Mouse (Mus musculus) ZHBTc4 (cell line): ENCODE measurements around the gene Spcs2.
A peak's percentile ranks its signal among the peaks of the same experiment; 100 is the strongest.

Experiments used
- DNase-seq: peaks from one replicate; pipeline ENCODE4 v3.0.0-alpha.2; 2011; ENCODE audit warnings: low read depth, low spot score

The Spcs2 gene

DNA sequence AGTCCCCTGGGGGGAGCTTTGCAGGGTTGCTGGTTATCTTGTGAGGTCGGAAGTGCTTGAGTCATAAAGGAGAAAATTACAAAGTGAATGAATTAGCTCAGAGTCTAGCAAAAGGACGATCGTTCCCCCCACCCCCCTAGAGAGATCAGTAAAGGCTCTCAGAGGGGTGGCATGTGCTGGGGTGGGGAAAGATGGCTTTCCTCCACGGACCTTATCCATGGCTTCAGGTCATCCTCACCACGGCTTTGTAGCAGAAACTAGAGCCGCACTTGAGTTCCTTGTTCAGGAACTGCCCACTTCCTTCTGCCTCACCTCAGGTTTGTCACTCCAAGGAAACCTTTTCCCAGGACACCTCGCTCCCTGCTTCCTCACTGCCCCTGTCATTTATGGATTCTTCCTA is at the start of gene Spcs2:
Gene Spcs2, minus strand, starts transcription at position 101 of the 400 bp plus-strand sequence.
- no peak for DNase-seq

DNA sequence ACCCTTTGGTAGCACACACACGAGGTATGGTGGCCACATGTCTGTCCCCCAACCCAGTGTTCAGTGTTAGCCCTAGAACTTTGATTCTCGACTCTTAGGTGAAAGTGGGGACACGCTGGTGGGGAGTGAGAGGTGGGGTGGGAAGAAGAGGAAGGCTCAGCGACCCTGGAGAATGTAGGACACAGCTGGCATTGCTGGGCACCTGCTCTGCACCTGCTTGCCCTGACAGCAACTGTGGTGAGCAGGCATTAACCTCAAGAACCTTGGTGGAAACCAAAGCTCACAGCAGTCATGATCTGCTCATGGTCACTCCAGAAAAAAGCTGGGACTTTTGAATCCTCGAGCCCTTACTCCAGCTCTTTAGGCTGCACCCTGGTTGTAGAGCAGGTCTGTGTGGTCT is 47.8 kb upstream of the Spcs2 start:
- no peak for DNase-seq

DNA sequence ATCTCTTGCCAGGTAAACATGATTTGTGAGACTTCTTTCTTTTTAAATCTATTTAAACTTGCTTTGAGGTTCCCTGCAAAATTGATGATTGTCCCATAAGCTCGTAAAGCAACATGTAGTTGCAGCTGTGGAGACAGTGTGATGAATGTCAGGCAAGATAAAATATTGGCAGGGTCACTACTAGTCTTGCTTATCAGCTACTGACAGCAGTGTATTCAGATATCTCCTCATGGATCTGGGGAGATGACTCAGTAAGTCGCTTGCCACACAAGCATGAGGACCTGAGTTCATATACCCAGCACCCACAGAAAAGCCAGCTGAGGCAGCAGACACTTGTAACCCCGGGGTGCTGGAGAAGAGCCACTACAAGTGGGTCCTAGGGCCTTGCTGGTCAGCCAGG is 44.2 kb upstream of the Spcs2 start:
- DNase-seq: no peak

DNA sequence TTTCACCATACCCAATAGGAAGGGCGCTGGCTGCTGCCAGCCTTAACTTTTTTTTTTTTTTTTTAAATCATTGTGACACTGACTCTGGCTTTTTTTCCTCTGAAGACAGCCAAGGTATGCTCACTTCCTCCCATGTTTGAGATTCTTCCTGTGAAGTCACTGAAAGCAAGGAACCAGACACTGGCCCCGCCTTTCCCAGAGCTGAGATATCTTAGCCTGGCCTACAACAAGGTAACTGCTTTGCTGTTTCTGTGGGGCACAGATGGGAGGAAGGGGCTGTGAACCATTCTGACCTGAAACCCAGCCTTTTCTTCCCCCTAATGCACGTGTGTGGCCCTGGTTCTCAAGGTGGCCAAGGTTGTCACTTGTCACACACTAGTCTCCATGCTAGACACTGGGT is 43.1 kb upstream of the Spcs2 start:
- no peak for DNase-seq

DNA sequence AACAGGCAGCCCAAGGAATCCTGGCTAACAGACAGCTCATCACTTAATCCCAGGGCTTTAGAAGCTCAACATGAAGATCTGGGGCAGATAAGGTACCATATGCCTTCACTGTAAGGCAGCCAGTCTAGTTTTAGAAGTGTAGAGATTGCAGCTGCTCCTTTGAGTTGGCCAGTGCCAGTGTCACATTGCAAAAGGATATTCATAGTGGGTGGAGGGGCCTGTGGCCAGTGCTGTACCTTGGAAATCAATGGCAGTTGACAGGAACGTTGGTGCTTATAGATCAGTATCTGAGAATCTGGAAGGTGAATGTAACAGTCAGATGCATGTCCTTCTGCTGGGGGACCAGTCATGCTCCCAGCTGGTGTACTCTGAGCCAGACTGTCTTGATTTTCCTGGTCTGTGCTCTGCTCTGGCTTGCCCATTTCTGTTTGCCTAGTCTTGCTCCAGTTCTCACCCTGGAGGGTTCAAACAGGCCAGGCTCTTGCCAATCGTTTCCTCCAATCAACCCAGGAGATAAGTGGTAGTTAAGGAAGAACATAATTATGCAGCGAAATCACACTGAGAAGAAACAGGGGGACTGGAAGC is 41.3 kb upstream of the Spcs2 start:
- no peak for DNase-seq

DNA sequence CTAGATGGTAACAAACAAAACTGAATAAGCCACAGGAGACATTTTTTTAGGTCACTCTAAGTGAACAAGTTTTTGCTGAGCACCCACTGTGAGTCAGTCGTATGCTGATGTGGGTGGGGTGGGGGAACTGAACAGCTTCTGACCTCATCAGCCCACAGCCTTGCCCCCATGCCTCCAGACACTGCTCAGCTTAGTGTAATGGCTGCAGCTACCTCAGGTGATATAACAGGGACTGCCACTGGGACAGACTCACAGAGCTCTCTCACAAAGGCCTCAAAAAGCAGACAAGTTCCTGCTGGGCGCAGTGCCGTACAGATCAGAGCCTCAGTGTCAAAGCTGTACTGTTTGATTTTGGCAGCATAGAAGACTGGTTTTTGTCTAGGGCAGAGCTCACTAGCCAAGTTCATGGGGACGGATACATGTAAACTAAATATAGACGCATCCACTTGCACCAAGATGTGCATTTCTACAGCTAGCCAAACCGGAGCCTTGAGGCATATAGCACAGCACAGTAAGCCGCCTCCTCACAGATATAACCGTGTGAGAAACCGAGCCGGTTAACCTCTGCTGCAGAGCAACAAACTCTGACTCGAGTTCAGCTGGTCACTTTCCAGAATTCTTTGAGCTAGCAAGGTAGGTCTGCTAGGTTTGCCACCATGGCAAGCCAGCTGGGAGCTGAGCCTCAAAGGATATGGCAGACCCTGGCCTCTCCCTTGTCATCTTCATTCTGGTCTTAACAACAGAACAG is 39.8 kb upstream of the Spcs2 start:
- DNase-seq: no peak

DNA sequence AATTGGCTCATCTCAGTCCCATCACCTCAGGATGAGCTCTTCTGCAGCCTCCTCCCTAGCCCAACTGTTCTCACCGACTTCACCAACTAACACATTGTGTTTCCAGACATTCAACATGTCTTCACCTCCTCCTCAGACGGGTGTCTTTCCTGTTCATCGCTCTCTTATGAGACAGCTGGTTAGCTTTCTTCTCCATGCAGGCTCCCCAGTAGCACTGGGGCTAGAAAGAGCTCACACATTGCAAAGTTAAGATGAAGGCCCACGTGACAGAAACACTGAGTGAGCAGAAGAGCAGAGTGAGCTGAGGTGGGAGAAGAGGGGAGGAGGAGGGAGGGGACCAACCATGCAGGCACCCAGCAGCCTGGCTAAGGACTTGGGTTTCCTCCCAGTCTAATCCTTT is 38.9 kb upstream of the Spcs2 start:
- no peak for DNase-seq

DNA sequence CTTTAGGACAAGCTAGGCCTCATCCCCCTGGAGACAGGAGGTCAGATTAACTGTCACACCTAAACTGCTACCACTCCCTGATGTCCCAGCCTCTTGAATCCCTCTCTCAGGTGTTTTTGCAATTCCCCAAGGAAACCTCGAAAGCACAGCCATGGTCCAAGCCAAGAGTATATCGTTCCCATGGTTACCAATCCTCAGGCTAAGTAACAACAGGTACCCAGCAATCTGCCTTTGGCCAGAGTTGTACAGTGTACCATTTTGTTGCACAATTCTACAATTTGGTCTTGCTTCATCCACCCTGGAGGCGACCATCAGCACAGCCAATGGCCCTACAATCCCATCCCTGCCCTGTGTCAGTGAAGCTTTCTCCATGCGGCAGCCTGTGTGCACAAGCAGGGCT is 33.6 kb upstream of the Spcs2 start:
- no peak for DNase-seq

DNA sequence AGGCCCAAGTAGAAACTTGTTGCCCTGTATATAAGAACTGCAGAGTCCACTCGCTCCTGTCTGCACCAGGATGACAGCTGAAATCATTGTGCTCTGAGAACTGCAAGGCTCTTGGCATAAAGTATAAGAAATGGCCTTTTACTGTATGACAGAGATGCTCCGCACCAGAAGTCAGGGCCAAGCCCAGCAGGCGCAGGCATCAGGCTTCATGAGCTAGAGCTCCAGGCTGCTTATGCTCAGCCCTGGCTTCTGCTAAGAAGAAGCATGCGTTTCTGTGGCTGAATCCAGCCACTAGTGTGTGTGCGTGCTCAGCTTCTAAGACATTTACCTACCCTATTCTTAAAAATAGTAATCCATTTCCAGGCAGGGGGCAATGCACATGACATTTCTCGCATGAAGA is 31.2 kb upstream of the Spcs2 start:
- DNase-seq: no peak

DNA sequence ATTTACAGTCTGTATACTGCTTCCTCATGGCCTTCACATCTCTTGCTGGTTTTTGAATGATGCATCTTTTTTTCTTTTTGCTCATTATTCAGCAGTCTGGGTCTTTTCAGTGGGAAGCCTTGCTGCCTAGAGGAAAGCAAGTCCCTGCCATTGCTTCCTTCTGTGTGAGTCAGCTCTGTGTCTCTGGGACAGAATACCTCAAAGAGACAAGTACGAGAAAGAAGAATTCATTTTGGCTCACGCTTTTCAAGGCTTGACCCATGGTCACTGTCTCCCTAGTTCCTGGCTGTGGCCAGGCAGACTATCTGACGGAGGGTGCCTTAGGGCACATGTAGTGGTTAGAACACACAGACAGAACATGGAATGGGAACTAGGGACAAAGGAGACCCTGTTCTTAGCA is 30.7 kb upstream of the Spcs2 start:
- DNase-seq: no peak

DNA sequence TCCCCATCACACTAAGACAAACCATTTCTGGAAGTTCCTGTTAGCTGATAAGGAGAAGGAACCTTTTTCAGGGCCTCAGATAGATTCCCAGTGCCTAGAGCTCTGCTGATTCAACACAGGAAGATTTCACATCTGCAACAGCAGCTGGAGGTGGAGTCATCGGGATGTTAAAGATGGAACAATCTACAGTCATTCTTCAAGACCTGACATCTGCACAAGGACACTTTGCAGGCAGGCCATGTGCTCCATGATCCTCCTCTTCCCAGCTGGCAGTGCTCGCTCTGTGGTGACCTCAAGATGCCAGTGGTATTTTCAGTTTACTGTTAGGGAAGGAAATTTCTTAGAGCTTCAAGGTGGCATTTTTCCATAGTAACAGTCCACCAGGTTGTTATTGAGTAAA is 29.1 kb upstream of the Spcs2 start:
- DNase-seq: no peak

DNA sequence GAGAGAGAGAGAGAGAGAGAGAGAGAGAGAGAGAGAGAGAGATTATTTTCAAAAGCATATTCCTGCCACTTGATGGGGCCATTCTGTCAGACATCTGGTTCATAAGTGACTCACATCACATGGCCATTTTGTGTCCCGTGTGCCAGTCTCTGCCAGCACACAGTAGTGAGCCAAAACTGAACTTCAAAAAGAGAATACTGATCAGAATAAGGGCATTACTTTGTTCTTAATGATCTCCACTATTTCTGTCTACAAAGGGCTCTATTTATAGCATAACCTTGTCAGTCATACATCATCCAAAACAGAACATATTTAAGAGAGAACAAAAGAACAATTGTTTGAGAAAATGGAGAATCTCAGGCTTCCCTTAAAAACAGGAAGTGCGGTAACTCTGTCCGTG is 28.2 kb upstream of the Spcs2 start:
- no peak for DNase-seq

DNA sequence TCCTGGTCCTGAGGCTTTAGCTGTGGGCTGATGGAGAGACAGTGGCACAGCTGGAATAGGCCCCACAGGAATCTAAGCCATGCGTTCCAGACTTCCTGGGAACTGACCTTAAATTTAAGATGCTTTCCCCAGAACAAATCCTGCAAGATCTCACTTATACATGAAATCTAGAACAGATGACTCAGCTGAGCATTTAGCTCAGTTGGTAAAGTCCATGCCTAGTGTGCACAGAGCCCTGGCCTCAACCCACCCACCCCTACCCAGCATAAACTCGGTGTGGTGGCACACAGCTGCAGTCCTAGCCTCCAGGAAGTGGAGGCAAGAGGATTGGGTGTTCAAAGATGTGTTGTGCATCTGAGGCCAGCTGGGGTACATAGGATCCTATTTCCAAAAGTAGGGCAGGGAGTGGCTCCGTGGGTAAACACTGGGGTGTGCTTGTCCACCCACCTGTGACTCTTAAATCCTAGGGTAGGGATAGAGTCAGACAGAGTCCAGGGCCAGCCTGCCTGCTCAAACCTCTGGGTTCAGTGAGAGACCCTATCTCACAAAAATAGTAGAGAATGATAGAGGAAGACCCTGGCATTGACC is 27.0 kb upstream of the Spcs2 start:
- no peak for DNase-seq

DNA sequence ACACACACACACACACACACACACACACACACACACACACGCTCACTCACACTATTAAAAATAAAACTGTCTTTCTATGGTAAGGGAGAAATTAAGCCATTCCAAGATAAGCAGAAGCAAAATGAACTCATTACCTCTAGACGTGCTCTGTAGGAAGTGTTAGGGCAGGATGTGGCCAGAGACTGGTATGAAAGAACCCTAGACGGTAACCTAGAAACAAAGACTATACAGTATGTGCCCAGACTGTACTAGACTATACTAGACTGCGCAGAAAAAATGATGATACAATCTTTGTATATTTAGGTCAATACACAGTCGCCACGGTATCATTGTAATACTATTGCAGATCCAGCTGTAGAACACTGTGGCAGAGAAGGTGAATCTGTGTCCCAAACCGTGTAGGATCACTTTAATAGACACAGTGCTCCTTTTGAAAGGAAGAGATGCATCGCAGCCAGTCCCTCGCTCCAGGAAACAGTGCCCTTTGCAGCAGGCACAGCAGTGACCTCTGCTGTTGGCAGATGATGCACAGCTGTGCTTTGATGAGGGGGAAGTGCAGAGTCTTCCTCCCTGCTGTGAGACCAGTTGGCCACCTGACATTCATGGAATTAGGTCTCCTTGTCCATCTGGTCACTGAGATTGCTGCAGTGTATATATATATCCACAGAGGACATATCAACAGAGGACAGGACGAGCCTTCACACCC is 26.1 kb upstream of the Spcs2 start:
- no peak for DNase-seq

DNA sequence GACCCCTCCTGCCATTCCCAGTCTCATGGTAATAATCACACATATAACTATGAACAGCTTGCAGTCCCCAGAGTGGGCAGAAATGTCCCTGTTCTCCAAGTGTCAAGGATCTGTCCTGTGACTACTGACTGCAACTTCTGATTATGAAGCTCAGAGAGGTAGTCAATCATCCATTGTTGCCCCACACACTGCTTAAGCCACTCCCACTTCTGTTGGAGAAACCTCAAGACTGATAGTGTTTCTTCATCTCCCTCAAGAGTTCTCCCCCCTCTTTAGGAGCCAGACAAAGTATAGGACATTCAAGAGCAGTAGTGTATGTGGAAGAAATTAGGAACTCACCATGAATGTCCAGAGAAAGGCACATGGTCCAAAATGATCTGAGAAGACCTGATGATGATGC is 24.5 kb upstream of the Spcs2 start:
- DNase-seq: no peak

DNA sequence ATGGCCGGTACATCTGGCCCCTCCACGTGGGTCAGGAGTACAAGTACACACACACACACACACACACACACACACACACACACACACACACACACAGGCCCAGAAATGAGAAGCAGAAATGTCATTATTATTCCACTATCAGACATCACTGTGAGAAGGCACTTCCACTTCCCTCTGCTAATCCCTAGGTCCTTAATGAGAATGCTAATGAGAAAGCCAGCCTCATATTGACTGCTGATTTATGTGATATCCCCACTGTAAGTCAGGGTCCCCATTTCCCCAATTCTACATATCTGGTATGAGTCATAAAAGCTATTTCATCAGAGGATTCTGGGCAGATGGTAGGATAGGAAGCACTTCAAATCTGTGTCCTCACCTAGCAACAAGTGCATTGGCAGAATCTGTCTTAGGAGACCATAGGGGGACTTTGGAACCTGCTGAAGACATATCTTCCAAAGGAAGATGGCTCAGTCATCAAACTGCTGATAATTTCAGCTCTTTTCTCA is 24.0 kb upstream of the Spcs2 start:
- no peak for DNase-seq

DNA sequence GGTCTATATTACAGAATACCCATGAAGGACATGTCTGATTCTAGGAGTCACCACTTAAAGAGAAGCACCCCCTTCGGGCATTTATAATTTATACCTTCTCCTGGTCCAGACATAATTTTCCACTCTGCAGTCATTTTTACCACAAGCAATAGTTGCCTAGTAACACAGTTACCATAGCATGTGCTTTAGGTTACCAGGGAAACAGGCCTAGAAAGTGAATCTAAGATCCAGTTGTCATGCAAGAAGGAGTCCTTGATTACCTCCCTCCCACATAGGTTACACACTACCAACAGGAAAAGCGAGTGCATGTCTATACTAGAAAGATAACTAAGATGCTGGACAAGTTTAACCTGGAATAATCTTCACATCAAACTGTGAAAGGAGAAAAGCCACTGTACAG is 15.0 kb upstream of the Spcs2 start:
- DNase-seq: no peak

DNA sequence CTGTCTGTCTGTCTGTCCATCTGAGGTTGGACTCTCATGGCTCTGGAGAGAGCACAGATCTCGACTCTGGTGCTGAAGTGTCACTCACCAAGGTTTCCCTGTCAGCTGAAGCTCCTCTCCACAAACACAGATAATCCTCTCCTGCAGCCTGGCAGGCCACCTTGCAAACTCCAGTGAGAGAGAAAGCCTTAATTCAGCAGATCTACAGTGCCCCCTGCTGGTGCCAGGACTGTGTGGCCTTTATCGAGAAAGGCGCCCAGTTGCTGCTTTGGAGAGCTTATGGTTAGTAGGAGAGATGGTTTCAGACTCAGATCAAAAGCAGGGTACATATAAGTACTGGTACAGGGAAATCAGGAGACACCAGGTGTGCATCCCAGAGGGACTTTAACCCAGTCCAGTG is 13.1 kb upstream of the Spcs2 start:
- peak; percentile 84 for DNase-seq

DNA sequence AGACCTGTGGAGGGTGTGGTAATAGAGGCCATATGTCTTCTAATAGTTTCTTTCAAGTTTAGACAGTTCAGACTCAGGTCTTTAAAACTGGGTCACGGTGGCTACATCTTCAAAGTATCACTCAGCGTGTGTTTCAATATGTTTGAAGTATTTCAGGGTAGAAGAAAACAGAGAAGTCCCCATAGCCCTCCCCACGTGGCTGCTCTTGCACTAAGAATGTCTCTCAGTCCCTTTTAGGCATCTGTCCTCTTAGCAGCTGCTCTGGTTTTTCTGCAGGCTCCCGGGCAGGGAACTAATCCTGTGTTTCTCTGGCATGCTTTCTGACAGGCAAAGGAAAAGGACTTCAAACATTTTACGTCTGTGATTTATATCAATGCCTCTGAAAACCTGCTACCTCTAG is 12.6 kb upstream of the Spcs2 start:
- no peak for DNase-seq

DNA sequence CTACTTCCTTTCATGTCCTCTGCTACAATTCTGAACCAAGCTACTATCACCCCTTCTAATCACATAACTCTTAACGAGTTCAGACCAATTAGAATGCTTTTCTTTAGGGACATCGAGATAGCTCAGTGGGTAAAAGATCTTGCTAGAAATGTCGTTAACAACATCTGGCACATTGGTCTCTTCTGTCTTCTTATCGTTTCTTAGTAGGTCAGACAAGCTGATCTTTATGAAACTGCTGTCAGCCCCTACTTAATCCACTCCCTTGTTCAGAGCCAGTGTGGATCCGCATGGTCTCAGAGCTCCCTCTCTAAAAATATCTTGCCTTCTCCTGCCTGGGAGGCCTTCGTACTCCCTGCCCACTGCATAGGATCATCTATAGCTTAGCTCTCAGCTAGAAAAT is 10.7 kb upstream of the Spcs2 start:
- no peak for DNase-seq

DNA sequence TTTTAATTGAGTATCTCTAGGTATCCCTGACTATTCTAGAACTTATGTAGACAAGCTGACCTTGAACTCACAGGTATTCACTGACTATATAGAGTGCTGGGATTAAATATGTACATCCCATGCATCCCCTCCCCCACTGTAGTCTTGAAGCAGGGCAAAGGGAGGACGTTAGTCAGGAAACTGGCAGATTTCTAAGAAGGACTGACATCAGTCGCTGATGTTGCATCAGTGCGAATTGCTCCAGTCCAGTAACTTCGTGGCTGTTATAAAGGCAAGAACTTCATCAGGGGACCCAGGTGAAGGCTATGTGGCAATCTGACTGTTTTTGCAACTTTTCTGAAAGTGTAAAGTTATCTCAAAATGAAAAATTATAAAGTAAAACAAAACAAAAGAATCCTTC is 6.0 kb upstream of the Spcs2 start:
- no peak for DNase-seq

DNA sequence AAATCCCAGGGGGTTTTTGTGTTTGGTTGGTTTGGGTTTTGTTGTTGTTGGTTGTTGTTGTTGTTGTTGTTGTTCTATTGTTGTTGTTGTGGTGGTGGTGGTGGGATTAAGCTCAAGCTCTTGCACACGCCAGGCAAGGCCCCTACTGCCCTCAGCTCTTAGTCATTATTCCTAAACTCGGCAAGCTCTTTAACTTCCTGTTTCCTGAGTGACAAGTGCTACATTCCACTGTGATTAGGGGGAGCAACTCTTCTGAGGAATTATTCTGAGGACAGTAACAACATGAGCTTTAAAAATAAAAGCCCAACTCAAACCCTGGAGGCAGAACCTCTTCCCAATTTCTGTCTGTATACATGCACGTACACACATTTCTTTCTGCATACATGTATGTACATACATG is 2.0 kb upstream of the Spcs2 start:
- DNase-seq: no peak
